Mouse (Mus musculus) kidney, adult 2 months (tissue): ENCODE measurements at regions not wholly inside any gene's neighbourhood (a gene's known extent, or its start where the extent isn't known, plus 50 kb on each side); places are given as distances from the start of the nearest gene placed in this dataset.
A peak's percentile ranks its signal among the peaks of the same experiment; 100 is the strongest.

ENCODE experiments used
- DNase-seq: peaks from one replicate; pipeline ENCODE4 v3.0.0; 2021
- H3K27ac ChIP-seq: fragments of 200-500 bp; 2 replicates; pipeline ENCODE4 v1.5.1; 2012; ENCODE audit warnings: low read depth, low read length, control low read depth, inconsistent platforms; ENCODE audit not compliant: insufficient read depth
- H3K27me3 ChIP-seq: fragments of 200-500 bp; replicated peaks from 2 replicates; pipeline ENCODE4 v1.6.1; 2012; ENCODE audit warnings: mild to moderate bottlenecking, moderate library complexity, low read length, inconsistent platforms; ENCODE audit not compliant: control insufficient read depth, insufficient read depth
- H3K36me3 ChIP-seq: fragments of 200-500 bp; 2 replicates; pipeline ENCODE4 v1.6.1; 2012; ENCODE audit warnings: mild to moderate bottlenecking, moderate library complexity, low read length, inconsistent platforms; ENCODE audit not compliant: control insufficient read depth, insufficient read depth
- H3K4me1 ChIP-seq: fragments of 200-500 bp; 2 replicates; pipeline ENCODE4 v1.6.1; 2011; ENCODE audit warnings: low read length; ENCODE audit not compliant: control insufficient read depth, insufficient read depth
- H3K4me3 ChIP-seq: fragments of 200-500 bp; 2 replicates; pipeline ENCODE4 v1.5.1; 2011; ENCODE audit warnings: mild to moderate bottlenecking, low read depth, low read length, control low read depth; ENCODE audit not compliant: insufficient read depth
- CTCF ChIP-seq: fragments of 200-500 bp; conservative IDR thresholded peaks from 2 replicates; pipeline ENCODE4 v1.5.1; 2011; ENCODE audit warnings: low read depth, mild to moderate bottlenecking, control low read depth, low read length, moderate library complexity, mixed read lengths; ENCODE audit not compliant: insufficient read depth, insufficient read length
- POLR2A ChIP-seq: fragments of 200-500 bp; IDR thresholded peaks from one replicate; pipeline ENCODE4 v1.6.1; 2011; ENCODE audit warnings: low read depth, low read length, control low read depth
- WGBS: fragments of 180-500 bp; shearing (Covaris S2); methylation state at CpG from one replicate; pipeline ENCODE4 v1.1.7; 2018; 5-methylcytosine and 5-hydroxymethylcytosine counted together

GRCm38 (mm10) chr13:55981041-55981440 lies 145.0 kb upstream of the Pitx1 start:
- Histone ChIP-seq H3K27ac (no peak overlapping the region), H3K27me3 (no peaks in the 10 kb centered on the region), H3K4me3 (no peak overlapping the region), H3K36me3 (no peaks in the 10 kb centered on the region), H3K4me1 (no peaks in the 10 kb centered on the region)
- TF ChIP-seq POLR2A, result no peak
- TF ChIP-seq CTCF, result no peak
- WGBS, result 68% methylated on average over 6 of the region's 6 CpGs
- no peak for DNase-seq

- Histone ChIP-seq H3K27ac (no peak overlapping the region), H3K27me3 (no peaks in the 10 kb centered on the region), H3K4me3 (no peak overlapping the region), H3K4me1 (no peaks in the 10 kb centered on the region), H3K36me3 (no peaks in the 10 kb centered on the region)
- 61% methylated on average over 3 of the region's 3 CpGs for WGBS
- TF ChIP-seq POLR2A (no peak), CTCF (no peak)
- no peak for DNase-seq
Measured at GRCm38 (mm10) chr13:55977902-55978301, 141.9 kb upstream of the Pitx1 start.

GRCm38 (mm10) chr13:55976911-55977381 lies 141.0 kb upstream of the Pitx1 start:
- no peak overlapping the region for H3K4me3 ChIP-seq
- no peaks in the 10 kb centered on the region for H3K36me3 ChIP-seq
- H3K27ac ChIP-seq, result no peak overlapping the region
- no peak for DNase-seq
- WGBS, result 26% methylated on average over 10 of the region's 10 CpGs
- H3K4me1 ChIP-seq, result no peaks in the 10 kb centered on the region
- TF ChIP-seq POLR2A (no peak), CTCF (no peak)
- H3K27me3 ChIP-seq, result no peaks in the 10 kb centered on the region

- Histone ChIP-seq H3K4me1 (no peaks in the 10 kb centered on the region), H3K27ac (no peak overlapping the region), H3K4me3 (no peak overlapping the region), H3K27me3 (no peaks in the 10 kb centered on the region), H3K36me3 (no peaks in the 10 kb centered on the region)
- no peak for TF ChIP-seq POLR2A
- TF ChIP-seq CTCF, result 0 out of 2 replicates have a peak, but pooled peaks have one; percentile 24
- DNase-seq, result no peak
- WGBS, result 63% methylated on average over 5 of the region's 5 CpGs
Measured at GRCm38 (mm10) chr13:55974105-55974504, 138.1 kb upstream of the Pitx1 start.

- no peak overlapping the region for H3K4me3 ChIP-seq
- H3K4me1 ChIP-seq, result no peaks in the 10 kb centered on the region
- no peaks in the 10 kb centered on the region for H3K36me3 ChIP-seq
- DNase-seq, result no peak
- H3K27ac ChIP-seq, result no peak overlapping the region
- TF ChIP-seq CTCF (no peak), POLR2A (no peak)
- no peaks in the 10 kb centered on the region for H3K27me3 ChIP-seq
- WGBS, result 86% methylated on average over 6 of the region's 6 CpGs
Measured at GRCm38 (mm10) chr13:55970687-55971086, 134.7 kb upstream of the Pitx1 start.

GRCm38 (mm10) chr13:55969473-55969872 lies 133.5 kb upstream of the Pitx1 start:
- TF ChIP-seq POLR2A (no peak), CTCF (no peak)
- Histone ChIP-seq H3K36me3 (no peaks in the 10 kb centered on the region), H3K4me3 (no peak overlapping the region), H3K4me1 (no peaks in the 10 kb centered on the region), H3K27ac (no peak overlapping the region), H3K27me3 (no peaks in the 10 kb centered on the region)
- no peak for DNase-seq
- 92% methylated on average over 4 of the region's 4 CpGs for WGBS

GRCm38 (mm10) chr13:55967151-55967550 lies 131.2 kb upstream of the Pitx1 start:
- no peaks in the 10 kb centered on the region for H3K36me3 ChIP-seq
- TF ChIP-seq CTCF (no peak), POLR2A (no peak)
- DNase-seq, result no peak
- no peaks in the 10 kb centered on the region for H3K4me1 ChIP-seq
- H3K4me3 ChIP-seq, result no peak overlapping the region
- no peak overlapping the region for H3K27ac ChIP-seq
- H3K27me3 ChIP-seq, result peaks cover 4% of the 10 kb centered on the region
- WGBS, result 84% methylated on average over 6 of the region's 6 CpGs

GRCm38 (mm10) chr13:55963005-55963620 lies 127.1 kb upstream of the Pitx1 start:
- WGBS, result 7% methylated on average over 22 of the region's 22 CpGs
- Histone ChIP-seq H3K36me3 (no peaks in the 10 kb centered on the region), H3K27me3 (peaks cover 4% of the 10 kb centered on the region), H3K4me1 (no peaks in the 10 kb centered on the region), H3K4me3 (no peak overlapping the region), H3K27ac (no peak overlapping the region)
- peak; percentile 63 for DNase-seq
- TF ChIP-seq POLR2A (no peak), CTCF (peak; percentile 82)
